Mouse (Mus musculus): ENCODE measurements around the gene Cyp2w1. TPM values are rescaled to one million over a fixed set of nuclear protein-coding genes. Genes with fewer than 3 reads are reported as not detected.

The Cyp2w1 gene
- polyA plus RNA-seq, 1 experiment = not detected

GRCm38 (mm10) chr5:139391309-139391990 is 39.0 kb downstream of the Cyp2w1 start:
- H3K27me3 ChIP-seq (ENCODE audit: control insufficient read depth, insufficient read depth, low read length, poor library complexity, severe bottlenecking) = no peaks in the 10 kb centered on the region
- no peaks in the 10 kb centered on the region for H3K36me3 ChIP-seq (ENCODE audit: control insufficient read depth, insufficient read depth, low read length, poor library complexity, severe bottlenecking)
- no peak overlapping the region for H3K27ac ChIP-seq (ENCODE audit: insufficient read depth, low read length)
- TF ChIP-seq EP300 (IDR thresholded peaks at IDR 0.05; ENCODE audit: insufficient read depth, low read depth, low read length) (no peak), CTCF (IDR thresholded peaks at IDR 0.05; ENCODE audit: low read depth, low read length) (no peak), POLR2A (IDR thresholded peaks at IDR 0.05; ENCODE audit: insufficient read depth, low read length) (no peak)
- no peaks in the 10 kb centered on the region for H3K4me1 ChIP-seq (ENCODE audit: control insufficient read depth, insufficient read depth, low read length)
- no peaks in the 10 kb centered on the region for H3K9me3 ChIP-seq (replicated peaks; ENCODE audit: control insufficient read depth, insufficient read depth, low read length, poor library complexity, severe bottlenecking)
- no peak overlapping the region for H3K4me3 ChIP-seq (ENCODE audit: low read depth, low read length)
- no peak overlapping the region for H3K9ac ChIP-seq (ENCODE audit: low read depth, poor library complexity, severe bottlenecking)

- no peak for TF ChIP-seq POLR2A (IDR thresholded peaks at IDR 0.05; ENCODE audit: insufficient read depth, low read length)
- TF ChIP-seq CTCF (IDR thresholded peaks at IDR 0.05; ENCODE audit: low read depth, low read length) = no peak
- no peak for TF ChIP-seq EP300 (IDR thresholded peaks at IDR 0.05; ENCODE audit: insufficient read depth, low read depth, low read length)
- no peaks in the 10 kb centered on the region for H3K9me3 ChIP-seq (replicated peaks; ENCODE audit: control insufficient read depth, insufficient read depth, low read length, poor library complexity, severe bottlenecking)
- H3K4me1 ChIP-seq (ENCODE audit: control insufficient read depth, insufficient read depth, low read length) = no peaks in the 10 kb centered on the region
- no peak overlapping the region for H3K9ac ChIP-seq (ENCODE audit: low read depth, poor library complexity, severe bottlenecking)
- no peaks in the 10 kb centered on the region for H3K27me3 ChIP-seq (ENCODE audit: control insufficient read depth, insufficient read depth, low read length, poor library complexity, severe bottlenecking)
- no peaks in the 10 kb centered on the region for H3K36me3 ChIP-seq (ENCODE audit: control insufficient read depth, insufficient read depth, low read length, poor library complexity, severe bottlenecking)
- no peak overlapping the region for H3K27ac ChIP-seq (ENCODE audit: insufficient read depth, low read length)
- no peak overlapping the region for H3K4me3 ChIP-seq (ENCODE audit: low read depth, low read length)
Measured at GRCm38 (mm10) chr5:139392219-139393196, 40.1 kb downstream of the Cyp2w1 start.

DNA sequence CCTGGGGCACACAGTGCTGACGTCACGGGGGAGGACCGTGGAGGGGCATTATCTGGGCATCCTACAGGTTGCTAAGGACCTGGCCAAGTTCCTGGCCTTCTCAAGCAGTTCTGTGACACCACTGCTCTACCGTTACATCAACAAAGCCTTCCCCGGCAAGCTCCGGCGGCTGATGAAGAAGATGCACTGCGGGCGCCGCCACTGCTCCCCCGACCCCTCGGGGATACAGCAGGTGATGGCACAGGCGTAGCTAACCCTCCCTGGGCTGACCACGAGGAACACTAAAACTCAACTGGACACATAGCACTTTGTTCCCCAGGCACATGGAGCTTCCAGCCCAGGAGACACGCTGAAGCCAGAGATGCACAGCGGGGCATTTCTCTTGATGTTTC is 40.8 kb downstream of the Cyp2w1 start:
- Histone ChIP-seq H3K4me3 (ENCODE audit: low read depth, low read length) (no peak overlapping the region), H3K27me3 (ENCODE audit: control insufficient read depth, insufficient read depth, low read length, poor library complexity, severe bottlenecking) (no peaks in the 10 kb centered on the region), H3K9ac (ENCODE audit: low read depth, poor library complexity, severe bottlenecking) (no peak overlapping the region), H3K4me1 (ENCODE audit: control insufficient read depth, insufficient read depth, low read length) (no peaks in the 10 kb centered on the region), H3K9me3 (replicated peaks; ENCODE audit: control insufficient read depth, insufficient read depth, low read length, poor library complexity, severe bottlenecking) (no peaks in the 10 kb centered on the region), H3K27ac (ENCODE audit: insufficient read depth, low read length) (no peak overlapping the region), H3K36me3 (ENCODE audit: control insufficient read depth, insufficient read depth, low read length, poor library complexity, severe bottlenecking) (no peaks in the 10 kb centered on the region)
- TF ChIP-seq POLR2A (IDR thresholded peaks at IDR 0.05; ENCODE audit: insufficient read depth, low read length) (no peak), CTCF (IDR thresholded peaks at IDR 0.05; ENCODE audit: low read depth, low read length) (no peak), EP300 (IDR thresholded peaks at IDR 0.05; ENCODE audit: insufficient read depth, low read depth, low read length) (no peak)

DNA sequence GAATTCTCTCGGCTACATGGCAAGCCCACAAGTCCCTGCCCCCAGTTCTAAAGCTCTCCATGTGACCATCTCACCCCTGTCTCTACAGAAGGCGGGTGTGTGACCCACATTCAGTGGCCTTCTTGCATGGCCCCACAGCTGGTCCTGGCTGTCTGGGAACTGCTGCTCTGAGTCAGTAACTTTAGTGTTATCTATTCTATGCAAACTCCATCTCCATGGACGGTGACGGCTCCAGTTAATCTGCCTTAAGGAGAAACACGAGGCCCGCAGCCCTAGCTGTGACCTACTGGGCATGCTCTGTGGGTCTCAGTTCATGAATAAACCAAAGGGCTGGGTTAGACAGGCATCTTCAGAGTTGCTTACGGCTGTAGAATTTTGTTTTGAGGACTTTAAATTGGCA is 42.0 kb downstream of the Cyp2w1 start:
- TF ChIP-seq CTCF (IDR thresholded peaks at IDR 0.05; ENCODE audit: low read depth, low read length) = no peak
- no peak for TF ChIP-seq POLR2A (IDR thresholded peaks at IDR 0.05; ENCODE audit: insufficient read depth, low read length)
- no peak for TF ChIP-seq EP300 (IDR thresholded peaks at IDR 0.05; ENCODE audit: insufficient read depth, low read depth, low read length)
- H3K27ac ChIP-seq (ENCODE audit: insufficient read depth, low read length) = no peak overlapping the region
- no peaks in the 10 kb centered on the region for H3K9me3 ChIP-seq (replicated peaks; ENCODE audit: control insufficient read depth, insufficient read depth, low read length, poor library complexity, severe bottlenecking)
- no peaks in the 10 kb centered on the region for H3K36me3 ChIP-seq (ENCODE audit: control insufficient read depth, insufficient read depth, low read length, poor library complexity, severe bottlenecking)
- no peak overlapping the region for H3K4me3 ChIP-seq (ENCODE audit: low read depth, low read length)
- no peak overlapping the region for H3K9ac ChIP-seq (ENCODE audit: low read depth, poor library complexity, severe bottlenecking)
- H3K27me3 ChIP-seq (ENCODE audit: control insufficient read depth, insufficient read depth, low read length, poor library complexity, severe bottlenecking) = no peaks in the 10 kb centered on the region
- no peaks in the 10 kb centered on the region for H3K4me1 ChIP-seq (ENCODE audit: control insufficient read depth, insufficient read depth, low read length)

- Histone ChIP-seq H3K9ac (ENCODE audit: low read depth, poor library complexity, severe bottlenecking) (no peak overlapping the region), H3K27me3 (ENCODE audit: control insufficient read depth, insufficient read depth, low read length, poor library complexity, severe bottlenecking) (no peaks in the 10 kb centered on the region), H3K4me1 (ENCODE audit: control insufficient read depth, insufficient read depth, low read length) (no peaks in the 10 kb centered on the region), H3K4me3 (ENCODE audit: low read depth, low read length) (no peak overlapping the region), H3K27ac (ENCODE audit: insufficient read depth, low read length) (no peak overlapping the region), H3K9me3 (replicated peaks; ENCODE audit: control insufficient read depth, insufficient read depth, low read length, poor library complexity, severe bottlenecking) (no peaks in the 10 kb centered on the region), H3K36me3 (ENCODE audit: control insufficient read depth, insufficient read depth, low read length, poor library complexity, severe bottlenecking) (no peaks in the 10 kb centered on the region)
- no peak for TF ChIP-seq EP300 (IDR thresholded peaks at IDR 0.05; ENCODE audit: insufficient read depth, low read depth, low read length)
- TF ChIP-seq POLR2A (IDR thresholded peaks at IDR 0.05; ENCODE audit: insufficient read depth, low read length) = no peak
- TF ChIP-seq CTCF (IDR thresholded peaks at IDR 0.05; ENCODE audit: low read depth, low read length) = no peak
Measured at GRCm38 (mm10) chr5:139395528-139395927, 43.1 kb downstream of the Cyp2w1 start.
